Comparison of ENCODE assay signal across 8 mouse cellular contexts in the genomic region with DNA sequence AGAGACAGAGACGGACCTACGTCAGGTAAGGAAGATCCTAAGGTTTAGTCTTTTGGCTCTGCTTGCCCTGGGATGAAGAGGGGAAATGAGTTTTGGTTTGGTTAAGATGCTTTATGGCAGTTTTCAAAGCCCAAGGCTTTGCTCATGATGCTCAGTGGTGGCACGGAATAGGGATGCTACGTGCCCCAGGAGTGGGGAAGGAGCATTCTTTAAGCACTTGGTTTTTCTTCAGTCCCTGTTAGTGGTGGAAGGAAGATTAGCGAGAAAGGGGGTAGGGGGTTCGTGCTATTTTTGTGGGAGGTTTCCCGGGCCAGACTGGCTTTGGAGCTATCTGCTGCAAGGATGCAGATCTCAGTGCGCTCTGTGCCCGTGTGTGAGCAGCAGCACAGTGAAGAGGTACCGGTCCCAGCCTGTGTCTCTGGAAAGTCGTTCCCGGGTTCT. TPM values are rescaled to one million over a fixed set of nuclear protein-coding genes. Genes with fewer than 3 reads are reported as not detected.
DNase-seq lines count a peak whose midpoint lies in the region; ATAC-seq lines count a peak whose summit lies in the region.

No protein-coding gene starts in this region.

- no peaks in the 10 kb centered on the region for H3K36me3 ChIP-seq in hindbrain, embryonic 11.5 days (ENCODE audit: control insufficient read depth, insufficient read depth, low read length)
- H3K36me3 ChIP-seq in limb, embryonic 11.5 days (ENCODE audit: control insufficient read depth, insufficient read depth, low read length): no peaks in the 10 kb centered on the region

- no peak for ATAC-seq in hindbrain, embryonic 11.5 days (ENCODE audit: low FRiP score)
- no peak for ATAC-seq in limb, embryonic 11.5 days (ENCODE audit: insufficient number of reproducible peaks, low FRiP score, low TSS enrichment, low read depth)

- peak; percentile 14 to 15 for DNase-seq in layer of hippocampus, postnatal 36 days
- no peak for DNase-seq in layer of hippocampus, adult 11-12 months (ENCODE audit: low spot score)
- DNase-seq in MN1 (ENCODE audit: low spot score): peak; percentile 68
- peak; percentile 58 for DNase-seq in embryo, embryonic 10 days (ENCODE audit: low spot score)
- peak; percentile 70 for DNase-seq in hindbrain, embryonic 11.5 days (ENCODE audit: low spot score)
- peak; percentile 55 for DNase-seq in limb, embryonic 11.5 days (ENCODE audit: low spot score)
- DNase-seq in natural killer cell, adult 2 months (ENCODE audit: low spot score in 2 of 2): peak; percentile 5 to 14
- DNase-seq in ovary, postnatal 10 days (ENCODE audit: low spot score): no peak

- peak overlapping the region; percentile 61 for H3K4me2 ChIP-seq in hindbrain, embryonic 11.5 days (replicated peaks; ENCODE audit: low read depth, low read length)
- H3K4me2 ChIP-seq in limb, embryonic 11.5 days (ENCODE audit: low read depth, severe bottlenecking): peak overlapping the region; percentile 77

- H3K4me1 ChIP-seq in hindbrain, embryonic 11.5 days (replicated peaks; ENCODE audit: control insufficient read depth, insufficient read depth, low read length): no peaks in the 10 kb centered on the region; the same call in 1 of the 2 replicates
- H3K4me1 ChIP-seq in limb, embryonic 11.5 days (ENCODE audit: control insufficient read depth, insufficient read depth, low read length): no peaks in the 10 kb centered on the region; the same call in 1 of the 2 replicates

- H3K27ac ChIP-seq in hindbrain, embryonic 11.5 days (ENCODE audit: low read depth, low read length): peak overlapping the region; percentile 97
- 0 out of 2 replicates have a peak overlapping the region, but pooled peaks have one; percentile 8 for H3K27ac ChIP-seq in limb, embryonic 11.5 days (replicated peaks; ENCODE audit: low read depth, low read length)

- peak overlapping the region; percentile 55 for H3K9ac ChIP-seq in hindbrain, embryonic 11.5 days (ENCODE audit: low read depth, low read length)
- H3K9ac ChIP-seq in limb, embryonic 11.5 days (ENCODE audit: low read length): 0 out of 2 replicates have a peak overlapping the region, but pooled peaks have one; percentile 37

- H3K4me3 ChIP-seq in hindbrain, embryonic 11.5 days (ENCODE audit: low read depth, low read length): peak overlapping the region; percentile 58
- H3K4me3 ChIP-seq in limb, embryonic 11.5 days (ENCODE audit: low read depth, low read length): peak overlapping the region; percentile 45

- H3K27me3 ChIP-seq in hindbrain, embryonic 11.5 days (ENCODE audit: control insufficient read depth, insufficient read depth, low read length): no peaks in the 10 kb centered on the region
- H3K27me3 ChIP-seq in limb, embryonic 11.5 days (ENCODE audit: control insufficient read depth, insufficient read depth, low read length): no peaks in the 10 kb centered on the region

- 0% methylated on average over 12 of the region's 12 CpGs for WGBS in hindbrain, embryonic 11.5 days
- under 1% methylated on average over 12 of the region's 12 CpGs for WGBS in limb, embryonic 11.5 days

- H3K9me3 ChIP-seq in hindbrain, embryonic 11.5 days (ENCODE audit: control insufficient read depth, low read length): no peaks in the 10 kb centered on the region
- no peaks in the 10 kb centered on the region for H3K9me3 ChIP-seq in limb, embryonic 11.5 days (ENCODE audit: control insufficient read depth, low read length)

RNA-seq across cellular contexts. Expression of a gene that starts 0.7 kb away (rescaled TPM):
- not detected for total RNA-seq in layer of hippocampus, postnatal 36 days (2021)
- 1.9 and 2.2 TPM in 2 replicates for polyA plus RNA-seq in hindbrain, embryonic 11.5 days (2014; fragmentation: Nextera tagmentation; extraction: Ambion mirVana)
- polyA plus RNA-seq in limb, embryonic 11.5 days (2014; fragmentation: Nextera tagmentation; extraction: Ambion mirVana): 0.52 and 0.54 TPM in 2 replicates

RNA-seq across cellular contexts. Expression of a gene that starts 21.7 kb away (rescaled TPM):
- 1 to 10 TPM; 5.3 to 5.9 TPM for total RNA-seq in layer of hippocampus, postnatal 36 days (2021)
- 6.5 and 7.2 TPM in 2 replicates for polyA plus RNA-seq in hindbrain, embryonic 11.5 days (2014; fragmentation: Nextera tagmentation; extraction: Ambion mirVana)
- polyA plus RNA-seq in limb, embryonic 11.5 days (2014; fragmentation: Nextera tagmentation; extraction: Ambion mirVana): 4.6 and 4.8 TPM in 2 replicates

Comparison
In these comparisons a context has a peak if more than half of its experiments do, and no peak if none do; other contexts are left out.
1. DNase-seq: peak in layer of hippocampus, postnatal 36 days (2 of 2), MN1 (single experiment), embryo, embryonic 10 days (single experiment), hindbrain, embryonic 11.5 days (single experiment), limb, embryonic 11.5 days (single experiment) and natural killer cell, adult 2 months (2 of 2); none in layer of hippocampus, adult 11-12 months (single experiment) and ovary, postnatal 10 days (single experiment).